Mouse (Mus musculus): ENCODE results near the gene Golga2.
A peak's percentile ranks its signal among the peaks of the same experiment; 100 is the strongest.

DNA sequence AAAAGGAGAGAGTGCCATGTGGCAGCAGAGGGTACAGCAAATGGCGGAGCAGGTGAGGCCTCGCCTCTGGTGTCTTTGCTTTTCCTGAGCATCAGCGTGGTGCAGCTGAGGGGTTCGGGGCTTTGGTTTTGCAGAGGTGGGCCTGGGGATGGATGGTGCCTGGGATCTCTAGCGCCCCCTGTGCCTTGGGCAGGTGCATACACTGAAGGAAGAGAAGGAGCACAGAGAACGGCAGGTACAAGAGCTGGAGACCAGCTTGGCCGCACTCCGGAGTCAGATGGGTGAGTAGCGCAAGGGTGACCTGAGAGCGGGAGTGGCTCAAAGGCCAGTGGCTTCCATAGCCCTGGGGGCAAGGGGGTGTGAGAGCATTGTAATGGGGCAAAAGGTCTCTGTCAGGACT lies 15.8 kb downstream of the Golga2 start:
- TF ChIP-seq POLR2A (IDR thresholded peaks at IDR 0.05; ENCODE audit: control insufficient read depth, low read depth, low read length): no peak
- peak; percentile 14; the same call in 1 of the 2 replicates for TF ChIP-seq CTCF (IDR thresholded peaks at IDR 0.05; ENCODE audit: control insufficient read depth, insufficient read depth, insufficient replicate concordance, low read depth, low read length)
